Mouse (Mus musculus): ENCODE results near the gene Celf2.

DNA sequence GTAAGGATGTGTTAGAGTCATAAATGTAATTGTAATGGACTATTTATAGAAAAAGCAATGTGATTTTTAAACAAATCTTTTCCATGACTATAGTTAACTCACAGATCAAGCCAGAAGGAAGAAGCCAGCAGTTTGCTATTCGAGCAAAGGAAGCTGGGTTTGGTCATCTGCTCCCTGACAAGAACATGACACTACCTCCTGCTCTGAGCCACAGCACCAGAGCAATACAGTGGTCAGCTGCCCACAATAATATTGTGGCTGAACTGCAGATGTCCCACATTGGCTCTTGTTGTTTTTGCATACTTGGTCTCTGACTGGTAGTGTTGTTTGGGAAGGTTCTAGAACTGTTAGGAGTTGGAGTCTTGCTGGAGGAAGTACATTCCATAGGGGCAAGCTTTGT, 418.9 kb downstream of the Celf2 start:
- TF ChIP-seq ZNF384 (IDR thresholded peaks at IDR 0.05; ENCODE audit: low read depth, low read length) (no peak), ZC3H11A (IDR thresholded peaks at IDR 0.05; ENCODE audit: borderline replicate concordance, low read depth, low read length) (no peak), HCFC1 (IDR thresholded peaks at IDR 0.05; ENCODE audit: borderline replicate concordance, insufficient read depth, low read length) (no peak), MAFK (IDR thresholded peaks at IDR 0.05; ENCODE audit: insufficient read depth, low read depth, low read length) (no peak), CHD2 (IDR thresholded peaks at IDR 0.05; ENCODE audit: low read depth, low read length) (no peak)

Measured in ES-E14 (cell line).